Mouse (Mus musculus): ENCODE data around the gene Asxl1.
"Not testable (repeated sequence)": the region's sequence is repeated elsewhere in the genome, so short reads cannot be mapped to it uniquely, and the experiment has no call there.

The Asxl1 gene

DNA sequence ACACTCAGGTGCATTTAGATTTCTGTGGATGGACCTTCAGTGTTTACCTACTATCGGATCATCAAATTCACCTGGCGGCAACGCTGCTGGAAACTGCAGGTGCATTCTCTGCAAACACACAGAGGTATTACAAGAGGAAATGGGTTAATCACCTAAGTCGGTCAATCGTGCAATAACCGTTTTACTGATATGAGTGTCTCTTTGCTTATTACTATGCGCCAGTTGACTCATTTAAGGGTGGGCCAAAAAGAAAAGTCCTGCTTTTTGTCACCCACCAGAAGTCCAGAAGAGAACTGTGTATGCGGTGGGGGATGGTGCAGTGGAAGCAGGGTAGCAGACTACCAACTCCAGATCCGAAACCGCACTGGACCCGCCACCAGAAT is 567 bp upstream of the Asxl1 start:
- DNase-seq (ENCODE audit: low read depth) = no peak

DNA sequence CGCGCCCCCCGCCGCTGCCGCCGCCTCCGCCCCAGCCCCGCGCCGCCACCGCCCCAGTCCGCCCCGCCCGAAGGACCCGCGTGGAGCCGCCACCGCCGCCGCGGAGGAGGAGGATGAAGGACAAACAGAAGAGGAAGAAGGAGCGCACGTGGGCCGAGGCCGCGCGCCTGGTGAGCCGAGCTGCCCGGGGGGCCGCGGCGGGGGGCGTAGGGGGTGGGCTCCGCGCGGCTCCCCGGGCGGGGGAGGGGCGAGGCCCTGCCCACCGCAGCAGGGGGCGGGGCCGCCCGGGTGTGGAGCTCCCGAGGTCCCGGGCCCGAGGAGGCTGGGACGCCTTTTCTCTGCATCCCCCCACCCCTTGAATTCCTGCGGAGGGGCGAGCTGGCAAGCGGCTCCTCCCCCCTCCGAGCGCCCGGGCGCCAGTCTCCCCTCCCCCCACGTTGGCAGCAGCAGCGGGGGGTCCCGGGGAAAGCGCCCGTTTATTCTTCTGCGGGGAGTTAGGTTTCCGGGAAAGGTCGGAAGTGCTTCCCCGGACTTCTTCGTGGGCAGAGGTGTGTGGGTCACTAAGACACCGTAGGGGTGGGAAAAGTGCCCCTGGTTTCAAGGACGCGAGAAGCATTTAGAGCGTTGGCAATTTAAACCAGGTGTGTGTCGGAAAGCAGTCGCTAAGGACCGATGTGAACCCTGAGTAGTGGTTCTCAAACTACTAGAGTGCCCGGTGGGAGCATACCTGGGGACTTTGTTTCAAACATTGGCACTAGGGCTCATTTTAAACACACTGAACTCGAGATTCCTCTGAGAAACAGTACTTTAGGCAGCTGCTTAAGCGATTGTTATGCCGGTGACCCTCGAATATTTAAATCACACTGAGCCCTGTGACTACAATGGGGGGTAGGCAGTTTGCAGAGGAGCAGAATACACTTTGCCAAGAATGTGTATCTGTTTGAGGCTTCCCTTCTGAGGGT is 873 bp downstream of the Asxl1 start:
- DNase-seq (ENCODE audit: low read depth) = no peak

DNA sequence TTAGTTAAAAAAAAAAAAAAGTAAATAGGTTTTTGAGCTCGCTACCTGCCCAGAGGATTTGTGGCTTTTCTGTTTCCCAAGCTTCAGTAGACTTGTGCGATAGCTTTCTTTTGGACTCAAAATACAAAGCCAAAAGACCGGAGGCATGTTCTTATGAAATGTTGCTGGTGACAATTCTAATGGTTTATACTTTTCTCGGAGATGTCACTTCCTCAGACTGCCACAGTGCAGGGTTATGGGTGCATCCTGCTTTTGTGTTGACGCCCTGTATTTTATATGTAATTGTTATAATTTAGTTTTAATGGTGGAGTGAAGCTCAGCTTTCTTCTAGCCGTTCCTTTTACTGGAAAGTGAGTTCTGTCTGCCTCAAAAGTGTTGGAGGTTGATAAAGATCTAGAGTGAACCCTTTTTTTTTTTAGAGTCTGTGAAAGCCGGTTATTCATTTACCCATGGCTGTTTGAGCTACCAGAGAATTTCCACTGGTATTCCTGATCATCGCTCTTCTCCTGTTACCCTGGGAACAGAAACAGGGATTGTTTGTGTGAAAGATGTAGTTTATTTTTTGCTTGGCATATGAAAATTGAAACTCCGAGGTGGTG is 1.7 kb downstream of the Asxl1 start:
- no peak for DNase-seq (ENCODE audit: low read depth)

DNA sequence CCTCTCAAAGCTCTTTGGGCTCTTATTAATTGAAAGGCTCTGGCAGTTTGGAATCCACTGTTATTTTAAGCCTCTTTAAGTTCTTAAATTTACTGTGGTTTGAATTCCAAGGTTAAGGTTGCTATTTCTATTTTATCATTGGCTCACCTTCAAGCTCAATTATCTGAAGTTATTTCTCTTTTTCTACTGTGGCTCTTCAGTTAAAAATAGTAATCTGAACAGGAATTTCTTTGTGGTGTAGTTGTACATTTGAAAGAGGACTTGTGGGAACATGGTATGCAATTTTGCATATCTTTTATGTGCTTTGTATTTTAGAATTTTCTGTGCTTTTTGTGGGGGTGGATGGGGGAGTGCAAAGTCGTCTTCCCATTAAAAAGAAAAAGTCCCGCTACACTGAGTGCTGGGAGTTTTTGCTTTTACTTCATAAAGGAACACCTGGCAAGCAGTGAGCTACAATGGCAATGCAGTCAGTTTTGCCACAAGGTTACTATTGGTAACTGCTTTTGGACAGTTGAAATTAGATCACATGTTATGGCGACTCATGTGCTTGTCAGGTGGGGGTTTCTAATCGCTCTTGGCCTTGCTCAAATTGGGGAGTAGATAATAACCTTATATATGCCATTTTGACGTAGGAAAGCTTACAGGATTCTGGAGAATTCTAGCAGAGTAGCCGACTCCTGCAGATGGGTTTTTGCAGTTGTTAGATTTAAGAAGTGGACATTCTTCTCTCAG is 2.6 kb downstream of the Asxl1 start:
- DNase-seq (ENCODE audit: low read depth) = no peak

DNA sequence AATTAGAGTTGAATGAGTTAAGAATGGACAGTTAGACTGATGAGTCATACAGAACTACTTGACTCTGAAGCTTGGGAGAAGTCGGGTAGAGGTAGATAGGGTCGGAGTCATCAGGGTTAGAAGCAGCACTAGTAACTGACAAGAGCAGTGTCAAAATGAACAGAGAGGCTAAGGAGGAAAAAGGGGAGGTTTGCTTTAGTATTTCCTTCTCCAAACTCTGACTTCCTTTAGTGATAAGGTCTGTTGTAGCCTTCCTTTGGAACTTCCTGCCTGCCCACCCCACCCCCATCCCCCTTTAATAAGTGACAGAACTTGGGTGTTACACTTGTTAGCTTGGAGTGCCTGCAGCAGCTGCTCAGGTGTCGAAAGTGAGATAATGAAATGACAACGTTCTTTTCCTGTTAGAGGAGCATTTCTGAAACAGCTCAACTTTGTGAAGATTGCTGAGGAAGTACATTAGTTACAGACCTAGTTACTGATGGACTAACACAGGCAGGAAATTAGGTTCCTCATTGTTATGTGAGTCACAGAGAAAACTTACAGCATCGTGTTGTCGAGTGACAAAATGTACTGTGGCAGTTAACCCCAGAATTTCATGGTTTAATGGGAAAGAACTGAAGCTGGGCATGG is 5.0 kb downstream of the Asxl1 start:
- DNase-seq (ENCODE audit: low read depth) = peak; percentile 55

DNA sequence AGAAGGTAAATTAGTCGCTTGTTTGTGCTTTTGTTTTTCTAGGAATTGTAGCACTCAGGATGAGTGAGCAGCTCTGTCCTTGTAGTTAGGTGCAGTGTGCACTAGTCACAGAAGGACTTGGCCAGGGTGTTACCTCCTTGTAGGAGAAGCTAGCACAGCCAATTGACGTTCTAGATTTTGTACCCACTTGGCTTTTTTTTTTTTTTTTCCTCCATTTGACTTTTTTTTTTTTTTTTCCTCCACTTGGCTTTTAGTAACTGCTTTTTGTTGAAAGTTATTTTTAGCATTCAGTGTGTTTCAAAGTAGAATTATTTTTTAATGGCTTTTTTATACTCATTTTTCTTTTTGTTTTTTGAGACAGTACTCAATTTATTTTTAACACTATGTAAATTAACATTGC is 9.0 kb downstream of the Asxl1 start:
- no peak for DNase-seq (ENCODE audit: low read depth)

DNA sequence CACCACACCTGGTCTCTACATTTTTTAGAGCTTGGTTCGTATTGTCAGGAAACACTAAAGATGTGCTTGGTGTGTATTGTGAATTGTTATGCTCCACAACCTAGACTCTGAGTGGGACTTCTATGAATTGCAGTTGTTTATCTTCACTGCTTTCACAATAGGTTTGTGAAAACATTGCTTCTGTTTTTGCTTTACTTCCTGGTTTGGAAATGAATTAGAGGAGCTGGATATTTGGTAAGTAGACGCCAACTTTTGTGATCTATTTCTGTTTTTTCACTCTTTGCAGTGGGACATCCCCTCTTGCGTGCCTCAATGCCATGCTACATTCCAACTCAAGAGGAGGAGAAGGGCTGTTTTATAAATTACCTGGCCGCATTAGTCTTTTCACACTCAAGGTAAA is 11.2 kb downstream of the Asxl1 start:
- DNase-seq (ENCODE audit: low read depth) = no peak

DNA sequence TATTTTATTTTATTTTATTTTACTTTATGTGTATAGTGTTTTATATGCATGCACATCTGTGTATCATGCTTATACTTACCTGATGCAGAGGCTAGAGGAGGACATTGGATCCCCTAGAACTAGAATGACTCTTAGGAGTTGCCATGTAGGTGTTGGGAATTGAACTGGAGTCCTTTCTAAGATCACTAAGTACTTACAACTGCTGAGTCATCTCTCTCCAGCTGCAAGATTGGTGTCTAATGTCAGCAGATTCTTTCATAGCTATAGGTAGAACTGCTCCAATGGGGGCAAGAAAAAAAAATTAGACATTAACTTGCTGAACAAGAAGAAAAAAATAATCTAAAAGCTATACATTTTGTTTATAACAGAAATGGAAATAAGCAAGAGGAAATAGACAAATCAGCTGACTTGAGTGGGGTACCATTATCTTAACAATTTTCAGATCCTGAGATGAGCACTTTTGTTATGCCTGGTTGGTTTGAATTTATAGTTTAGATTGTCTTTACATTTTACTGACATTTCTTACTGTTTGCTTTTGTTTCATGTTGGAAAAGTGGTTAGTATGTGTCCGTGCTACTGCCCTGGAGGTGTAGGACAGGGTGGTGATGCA is 15.6 kb downstream of the Asxl1 start:
- DNase-seq (ENCODE audit: low read depth) = no peak

- DNase-seq (ENCODE audit: low read depth) = not testable (repeated sequence)
Observed at GRCm38 (mm10) chr2:153364531-153364930, 18.9 kb downstream of the Asxl1 start.

DNA sequence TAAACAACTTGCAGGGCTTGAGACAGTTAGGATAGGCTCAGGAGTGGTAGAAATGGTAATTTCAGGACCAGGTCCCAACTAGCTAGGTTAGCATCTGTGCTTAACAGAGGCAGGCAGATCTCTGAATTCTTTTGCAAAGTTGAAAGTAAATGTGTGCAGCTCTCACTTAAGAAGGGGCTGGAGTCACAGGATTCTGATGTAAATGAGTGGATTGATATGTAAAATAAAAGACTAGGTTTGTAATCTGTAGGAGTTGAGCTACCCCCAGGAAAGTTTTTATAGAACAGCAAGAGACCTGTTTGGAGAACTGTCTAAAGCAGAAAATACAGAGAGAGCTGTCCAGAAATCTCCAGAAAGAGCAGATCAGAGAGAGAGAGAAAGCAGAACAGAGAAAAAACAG is 25.2 kb downstream of the Asxl1 start:
- no peak for DNase-seq (ENCODE audit: low read depth)

GRCm38 (mm10) chr2:153375380-153375779 is 29.8 kb downstream of the Asxl1 start:
- no peak for DNase-seq (ENCODE audit: low read depth)

DNA sequence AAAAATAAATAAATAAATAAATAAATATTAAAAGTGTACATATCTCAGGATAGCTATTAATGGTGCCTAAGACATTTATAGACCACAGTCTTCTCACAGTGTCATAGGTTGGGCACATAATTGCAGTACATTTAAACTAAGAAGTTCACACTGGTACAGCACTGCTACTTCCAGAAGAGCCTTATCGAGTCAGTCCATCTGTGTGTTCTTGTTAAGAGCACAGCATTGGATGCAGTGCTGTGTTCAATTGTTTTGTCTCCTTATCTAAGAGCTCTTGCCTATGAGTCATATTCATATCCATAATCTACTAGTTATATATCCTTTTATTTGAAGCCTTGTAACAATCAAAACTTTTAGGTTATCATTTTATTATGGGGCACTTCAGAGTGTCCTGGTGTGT is 34.9 kb downstream of the Asxl1 start:
- no peak for DNase-seq (ENCODE audit: low read depth)

- DNase-seq (ENCODE audit: low read depth) = no peak
Observed at GRCm38 (mm10) chr2:153389831-153390230, 44.2 kb downstream of the Asxl1 start.

DNA sequence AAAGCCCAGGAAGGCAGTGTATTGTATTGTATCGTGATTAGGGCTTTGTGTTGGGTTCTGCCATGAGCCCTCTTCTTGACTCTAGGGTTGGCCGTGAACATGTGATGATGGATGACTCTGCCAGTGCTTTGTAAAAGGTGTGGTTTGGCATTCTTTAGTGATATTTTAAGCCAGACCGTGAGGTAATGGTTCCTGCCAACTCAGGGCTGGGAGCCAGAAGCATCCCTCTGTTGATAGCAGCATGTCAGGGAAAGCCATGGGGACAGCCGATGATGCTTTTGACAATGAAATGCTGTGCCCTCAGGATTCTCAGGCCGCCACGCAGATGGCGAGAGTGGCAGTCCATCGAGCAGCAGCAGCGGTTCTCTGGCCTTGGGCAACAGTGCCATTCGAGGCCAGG is 47.4 kb downstream of the Asxl1 start:
- DNase-seq (ENCODE audit: low read depth) = no peak

- no peak for DNase-seq (ENCODE audit: low read depth)
Observed at GRCm38 (mm10) chr2:153397790-153398515, 52.3 kb downstream of the Asxl1 start.

- no peak for DNase-seq (ENCODE audit: low read depth)
Observed at GRCm38 (mm10) chr2:153399166-153399565, 53.5 kb downstream of the Asxl1 start.

DNA sequence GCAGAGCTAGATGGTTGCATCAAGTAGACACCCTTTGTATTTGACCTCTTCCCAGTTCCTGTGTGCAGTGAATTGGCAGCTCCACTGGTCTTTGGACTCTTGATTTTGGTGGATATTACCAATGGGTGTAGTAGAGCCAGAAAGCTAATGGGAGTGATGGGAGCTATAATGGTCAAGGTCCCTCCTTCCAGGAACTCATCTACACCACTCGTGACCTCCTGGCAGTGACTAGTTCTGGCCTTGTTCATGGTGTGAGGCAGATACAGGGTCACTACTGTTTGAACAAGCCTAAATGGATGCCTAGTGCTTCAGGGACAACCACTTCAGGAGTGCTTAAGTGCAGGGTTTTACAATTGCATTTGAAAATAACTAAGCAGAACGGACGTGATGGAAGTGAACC is 58.4 kb downstream of the Asxl1 start:
- DNase-seq (ENCODE audit: low read depth) = no peak

- DNase-seq (ENCODE audit: low read depth) = no peak
Observed at GRCm38 (mm10) chr2:153404882-153405281, 59.3 kb downstream of the Asxl1 start.

GRCm38 (mm10) chr2:153406882-153407281 is 61.3 kb downstream of the Asxl1 start:
- DNase-seq (ENCODE audit: low read depth) = no peak

- DNase-seq (ENCODE audit: low read depth) = no peak
Observed at GRCm38 (mm10) chr2:153408971-153409370, 63.3 kb downstream of the Asxl1 start.

DNA sequence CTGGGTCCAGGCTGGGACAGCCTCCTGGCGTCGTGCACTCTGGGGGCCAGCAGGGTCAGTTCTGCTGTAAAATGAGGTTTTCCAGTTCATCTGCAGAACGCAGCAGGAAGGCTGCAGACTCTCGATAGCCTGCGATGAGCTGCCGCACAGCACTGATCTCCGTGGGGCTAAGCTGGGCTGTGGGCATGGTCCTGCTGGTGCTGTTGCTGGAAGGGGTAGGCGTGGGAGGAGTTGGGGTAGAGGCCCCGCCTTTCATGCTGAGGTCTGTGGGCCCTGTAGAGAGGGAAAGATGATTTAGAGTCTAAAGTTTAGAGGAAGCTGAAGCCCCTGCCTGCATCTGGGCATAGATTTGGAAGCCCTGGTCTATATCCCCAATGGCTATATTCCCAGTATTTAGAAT is 65.9 kb downstream of the Asxl1 start:
- DNase-seq (ENCODE audit: low read depth) = no peak
